Mouse (Mus musculus) heart, adult 2 months (tissue): ENCODE results near the gene Tmem170b.

Experiments
- CTCF ChIP-seq: fragments of 200-600 bp; IDR thresholded peaks from 2 replicates; pipeline ENCODE4 v1.8.1; 2022; ENCODE audit warnings: antibody characterized with exemption, mild to moderate bottlenecking, moderate library complexity
- EP300 ChIP-seq: fragments of 200-500 bp; IDR thresholded peaks from 2 replicates; pipeline ENCODE4 v1.6.1; 2011; ENCODE audit warnings: low read depth, low read length, control low read depth; ENCODE audit not compliant: insufficient read depth
- POLR2A ChIP-seq: fragments of 200-500 bp; IDR thresholded peaks from 2 replicates; pipeline ENCODE4 v1.6.1; 2011; ENCODE audit warnings: mild to moderate bottlenecking, low read depth, low read length, control low read depth; ENCODE audit not compliant: insufficient read depth

DNA sequence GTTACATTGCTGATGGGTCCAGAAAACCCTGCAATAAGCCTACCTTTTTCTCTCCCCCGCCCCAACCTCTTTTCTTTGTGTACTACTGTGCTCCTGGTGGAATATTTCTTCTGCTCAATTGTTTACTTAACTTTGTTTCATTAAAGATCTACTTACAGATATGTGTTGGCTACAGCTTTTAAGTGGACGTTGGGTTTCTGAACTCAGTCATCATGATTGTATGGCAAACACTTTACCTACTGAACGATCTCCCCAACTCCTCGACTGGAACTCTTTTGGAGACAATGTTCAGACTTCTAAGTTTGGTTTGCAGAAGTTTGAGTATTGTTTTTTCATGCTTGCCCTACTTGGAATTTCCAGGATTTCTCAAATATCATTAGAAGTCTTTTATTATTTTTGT lies 24.6 kb upstream of the Tmem170b start:
- TF ChIP-seq CTCF: no peak
- no peak for TF ChIP-seq POLR2A
- no peak for TF ChIP-seq EP300
